Mouse (Mus musculus) spleen, adult 2 months (tissue): ENCODE measurements around the gene Emc8.

Source experiments
- CTCF ChIP-seq: fragments of 200-500 bp; IDR thresholded peaks from 2 replicates; pipeline ENCODE4 v1.5.1; 2011; ENCODE audit warnings: mild to moderate bottlenecking, inconsistent platforms; ENCODE audit not compliant: insufficient read depth, insufficient read length, insufficient replicate concordance; ENCODE audit errors: extremely low read depth
- POLR2A ChIP-seq: fragments of 200-500 bp; IDR thresholded peaks from 2 replicates; pipeline ENCODE4 v1.6.1; 2011; ENCODE audit warnings: low read depth, low read length, inconsistent platforms

DNA sequence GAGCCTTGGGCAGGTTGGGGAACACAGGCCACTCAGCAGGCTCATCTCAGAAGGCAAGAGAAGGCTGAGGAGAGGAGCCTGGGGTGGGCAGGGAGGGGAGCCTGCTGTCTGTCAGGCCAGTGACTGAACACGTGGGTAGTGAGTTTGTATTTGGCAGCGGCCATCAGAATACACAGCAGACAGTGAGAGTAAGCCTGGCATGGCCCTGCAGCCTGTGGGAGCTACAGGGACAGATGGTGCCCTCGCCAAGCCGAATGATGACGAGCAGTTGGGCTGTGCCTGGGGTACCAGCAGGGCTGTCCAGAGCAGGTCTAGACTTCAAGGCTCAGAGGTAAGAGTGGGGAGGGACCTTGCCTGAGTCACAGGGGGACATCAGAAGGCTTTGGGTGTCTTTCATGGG lies 41.1 kb downstream of the Emc8 start:
- TF ChIP-seq POLR2A (no peak), CTCF (no peak)
